Mouse (Mus musculus) MEL (cell line): Measurements from ENCODE around the gene Tbr1. TPM values are rescaled to one million over a fixed set of nuclear protein-coding genes. Genes with fewer than 3 reads are reported as not detected.
A peak's percentile ranks its signal among the peaks of the same experiment; 100 is the strongest.

Source experiments
- DNase-seq: peaks from one replicate; pipeline ENCODE4 v3.0.0; 2011; ENCODE audit warnings: low read depth, low spot score
- H3K27ac ChIP-seq: 2 replicates; pipeline ENCODE4 v1.5.1; 2012; ENCODE audit warnings: low read depth, mild to moderate bottlenecking, control low read depth, low read length, moderate library complexity; ENCODE audit not compliant: control insufficient read depth
- H3K27me3 ChIP-seq, 2 experiments: fragments of 150-350 bp in 1 of 2; sonication (generic) in 1 of 2; 2 replicates each; pipeline ENCODE4 v1.6.1; 2012; ENCODE audit warnings: low read length in 2 of 2, mild to moderate bottlenecking in 2 of 2, improper control_type of control experiment in 1 of 2, moderate library complexity in 1 of 2; ENCODE audit not compliant: insufficient read depth in 2 of 2, control insufficient read depth in 1 of 2
- H3K36me3 ChIP-seq, 2 experiments: 2 replicates each; pipeline ENCODE4 v1.6.1; 2012 to 2014; ENCODE audit warnings: low read length in 2 of 2, improper control_type of control experiment in 1 of 2, inconsistent platforms in 1 of 2, mild to moderate bottlenecking in 1 of 2; ENCODE audit not compliant: insufficient read depth in 2 of 2, control insufficient read depth in 1 of 2
- H3K4me1 ChIP-seq, 2 experiments: fragments of 150-350 bp in 1 of 2; sonication (generic) in 1 of 2; 2 replicates each; pipeline ENCODE4 v1.6.1; 2012; ENCODE audit warnings: low read length in 2 of 2, improper control_type of control experiment in 1 of 2, mild to moderate bottlenecking in 1 of 2; ENCODE audit not compliant: insufficient read depth in 2 of 2, control insufficient read depth in 1 of 2
- H3K4me3 ChIP-seq, 2 experiments: fragments of 150-350 bp in 1 of 2; sonication (generic) in 1 of 2; 2 replicates each; pipeline ENCODE4 v1.5.1; 2012; ENCODE audit warnings: low read depth in 2 of 2, low read length in 2 of 2, mild to moderate bottlenecking in 2 of 2, moderate library complexity in 2 of 2, control low read depth in 1 of 2, improper control_type of control experiment in 1 of 2; ENCODE audit not compliant: control insufficient read depth in 1 of 2, insufficient read depth in 1 of 2
- H3K79me2 ChIP-seq: 2 replicates; pipeline ENCODE4 v1.6.1; 2012; ENCODE audit warnings: mild to moderate bottlenecking, low read length, moderate library complexity; ENCODE audit not compliant: control insufficient read depth, poor library complexity, insufficient read depth
- H3K9ac ChIP-seq: 2 replicates; pipeline ENCODE4 v1.6.1; 2012; ENCODE audit warnings: low read depth, mild to moderate bottlenecking, control low read depth, low read length, moderate library complexity; ENCODE audit not compliant: control insufficient read depth, poor library complexity, severe bottlenecking
- H3K9me3 ChIP-seq: fragments of 150-350 bp; sonication (generic); replicated peaks from 2 replicates; pipeline ENCODE4 v1.6.1; 2012; ENCODE audit warnings: mild to moderate bottlenecking, low read length, improper control_type of control experiment, moderate library complexity; ENCODE audit not compliant: insufficient read depth
- BHLHE40 ChIP-seq: IDR thresholded peaks from 2 replicates; pipeline ENCODE4 v1.6.1; 2012; ENCODE audit warnings: low read depth, mild to moderate bottlenecking, inconsistent platforms, low read length, improper control_type of control experiment, borderline replicate concordance
- CHD2 ChIP-seq: IDR thresholded peaks from 2 replicates; pipeline ENCODE4 v1.6.1; 2011; ENCODE audit warnings: low read length, improper control_type of control experiment
- ELF1 ChIP-seq: IDR thresholded peaks from 2 replicates; pipeline ENCODE4 v1.6.1; 2014; ENCODE audit warnings: low read depth, mild to moderate bottlenecking, inconsistent platforms, low read length, improper control_type of control experiment, moderate library complexity
- ETS1 ChIP-seq: IDR thresholded peaks from 2 replicates; pipeline ENCODE4 v1.6.1; 2012; ENCODE audit warnings: low read depth, mild to moderate bottlenecking, inconsistent platforms, low read length, improper control_type of control experiment, moderate library complexity
- GATA1 ChIP-seq: IDR thresholded peaks from 2 replicates; pipeline ENCODE4 v1.6.1; 2011; ENCODE audit warnings: low read depth, low read length, improper control_type of control experiment
- KAT2A ChIP-seq: conservative IDR thresholded peaks from 2 replicates; pipeline ENCODE4 v1.6.1; 2012; ENCODE audit warnings: low read depth, low read length, improper control_type of control experiment, inconsistent platforms
- POLR2AphosphoS2 ChIP-seq: IDR thresholded peaks from 2 replicates; pipeline ENCODE4 v1.6.1; 2011; ENCODE audit warnings: low read length, improper control_type of control experiment
- POLR2AphosphoS5 ChIP-seq: IDR thresholded peaks from 2 replicates; pipeline ENCODE4 v1.6.1; 2012; ENCODE audit warnings: low read depth, borderline replicate concordance, mild to moderate bottlenecking, inconsistent platforms, low read length, moderate library complexity, mixed read lengths
- SMC3 ChIP-seq: IDR thresholded peaks from 2 replicates; pipeline ENCODE4 v1.6.1; 2011; ENCODE audit warnings: low read depth, low read length, improper control_type of control experiment
- TBP ChIP-seq: IDR thresholded peaks from 2 replicates; pipeline ENCODE4 v1.8.0; 2011; ENCODE audit warnings: low read depth, low read length, improper control_type of control experiment
- USF1 ChIP-seq: IDR thresholded peaks from 2 replicates; pipeline ENCODE4 v1.6.1; 2014; ENCODE audit warnings: low read depth, mild to moderate bottlenecking, inconsistent platforms, low read length, improper control_type of control experiment, moderate library complexity
- ZC3H11A ChIP-seq: IDR thresholded peaks from 2 replicates; pipeline ENCODE4 v1.6.1; 2012; ENCODE audit warnings: low read depth, mild to moderate bottlenecking, inconsistent platforms, low read length, improper control_type of control experiment
- ZKSCAN1 ChIP-seq: IDR thresholded peaks from 2 replicates; pipeline ENCODE4 v1.6.1; 2012; ENCODE audit warnings: low read depth, mild to moderate bottlenecking, inconsistent platforms, low read length, improper control_type of control experiment, moderate library complexity
- ZMIZ1 ChIP-seq: IDR thresholded peaks from 2 replicates; pipeline ENCODE4 v1.6.1; 2012; ENCODE audit warnings: low read depth, mild to moderate bottlenecking, inconsistent platforms, low read length, improper control_type of control experiment, moderate library complexity
- ZNF384 ChIP-seq: IDR thresholded peaks from 2 replicates; pipeline ENCODE4 v1.6.1; 2012; ENCODE audit warnings: low read depth, mild to moderate bottlenecking, inconsistent platforms, low read length, improper control_type of control experiment
- polyA plus RNA-seq, 2 experiments: library from polyadenylated mRNA; stranded (reverse) in 1 of 2; unstranded in 1 of 2; fragments of >175 nt in 1 of 2; fragments of >200 nt in 1 of 2; gene quantifications; 2 replicates each; pipeline versions ENCODE4 v1.2.1 to v1.2.4; 2012; ENCODE audit warnings: low replicate concordance in 2 of 2, low read depth in 1 of 2; ENCODE audit not compliant: insufficient read length in 2 of 2, insufficient read depth in 1 of 2, missing spikeins in 1 of 2
- total RNA-seq: library from RNA; depleted of rRNA; stranded (reverse); fragments of 300-350 nt; gene quantifications from 2 replicates; pipeline ENCODE4 v1.2.3, GENCODE M21; 2012

The Tbr1 gene
- total and polyA plus RNA-seq, 3 experiments, result 0.11 TPM; not detected in 2

GRCm38 (mm10) chr2:61764470-61765105 is 38.1 kb upstream of the Tbr1 start:
- H3K27ac ChIP-seq, result no peak overlapping the region
- peaks cover 1 to 3% of the 10 kb centered on the region in 2 experiments; a peak in 2 of 4 replicates for H3K4me1 ChIP-seq
- H3K4me3 ChIP-seq, result no peak overlapping the region
- no peak for TF ChIP-seq USF1
- TF ChIP-seq ZC3H11A, result no peak
- no peak for TF ChIP-seq BHLHE40
- TF ChIP-seq ETS1, result no peak
- no peak for TF ChIP-seq POLR2AphosphoS5
- no peak for TF ChIP-seq ZMIZ1
- TF ChIP-seq SMC3, result no peak
- TF ChIP-seq ZNF384, result no peak
- TF ChIP-seq TBP, result no peak
- H3K9ac ChIP-seq, result no peak overlapping the region
- H3K27me3 ChIP-seq, result no peaks in the 10 kb centered on the region
- peaks cover 2 to 37% of the 10 kb centered on the region in 2 experiments for H3K36me3 ChIP-seq
- DNase-seq, result no peak
- no peaks in the 10 kb centered on the region for H3K9me3 ChIP-seq
- no peaks in the 10 kb centered on the region; the same call in 1 of the 2 replicates for H3K79me2 ChIP-seq

GRCm38 (mm10) chr2:61765526-61765925 is 37.2 kb upstream of the Tbr1 start:
- Histone ChIP-seq H3K36me3 (peaks cover 2 to 38% of the 10 kb centered on the region in 2 experiments; a peak in 3 of 4 replicates), H3K9ac (no peak overlapping the region), H3K4me1 (no peaks in the 10 kb centered on the region), H3K9me3 (no peaks in the 10 kb centered on the region), H3K4me3 (no peak overlapping the region), H3K79me2 (no peaks in the 10 kb centered on the region; the same call in 1 of the 2 replicates)
- DNase-seq, result no peak
- TF ChIP-seq CHD2, result no peak
- TF ChIP-seq KAT2A, result no peak
- no peak for TF ChIP-seq POLR2AphosphoS2
- no peak for TF ChIP-seq GATA1
- no peak for TF ChIP-seq ELF1
- TF ChIP-seq POLR2AphosphoS5, result no peak
- TF ChIP-seq, all 39 proteins: peak for 0
- Histone ChIP-seq H3K27ac (no peak overlapping the region), H3K27me3 (no peaks in the 10 kb centered on the region)

- no peak overlapping the region for H3K4me3 ChIP-seq
- H3K36me3 ChIP-seq, result peaks cover 0 to 44% of the 10 kb centered on the region in 2 experiments; a peak in 2 of 4 replicates
- H3K27me3 ChIP-seq, result no peaks in the 10 kb centered on the region
- no peak overlapping the region for H3K9ac ChIP-seq
- no peak for DNase-seq
- TF ChIP-seq ZKSCAN1, result peak; percentile 86
- TF ChIP-seq ZMIZ1, result no peak
- no peaks in the 10 kb centered on the region for H3K9me3 ChIP-seq
- H3K4me1 ChIP-seq, result no peaks in the 10 kb centered on the region
- H3K27ac ChIP-seq, result no peak overlapping the region
- no peaks in the 10 kb centered on the region for H3K79me2 ChIP-seq
Observed at GRCm38 (mm10) chr2:61780794-61781193, 21.9 kb upstream of the Tbr1 start.
